Mouse (Mus musculus): ENCODE data around the gene Flad1. TPM values are rescaled to one million over a fixed set of nuclear protein-coding genes. Genes with fewer than 3 reads are reported as not detected.

Flad1 gene
- polyA plus RNA-seq, 1 experiment, result 10.9 TPM

DNA sequence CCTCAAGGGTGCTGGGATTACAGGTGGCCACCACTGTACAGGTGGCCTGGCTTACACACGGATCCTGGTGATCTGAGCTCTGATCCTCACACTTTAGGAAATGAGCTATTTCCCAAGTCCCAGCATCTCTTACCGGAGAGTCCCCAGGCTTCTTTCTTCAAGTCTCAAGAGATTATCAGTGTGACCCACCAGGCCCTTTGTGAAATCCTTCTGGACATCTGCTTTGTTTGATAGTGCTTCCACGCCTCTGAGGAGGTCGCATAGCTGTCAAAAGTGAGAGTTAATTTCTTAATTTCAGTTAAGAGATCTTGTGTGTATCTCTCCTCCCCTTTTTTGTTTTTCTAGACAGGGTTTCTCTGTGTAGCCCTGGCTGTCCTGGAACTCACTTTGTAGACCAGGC lies 14.2 kb upstream of the Flad1 start:
- 0 out of 2 replicates have a peak, but pooled peaks cover under 1% of the 10 kb centered on the region for H3K4me1 ChIP-seq (ENCODE audit: control insufficient read depth, insufficient read depth, low read length)
- H3K4me3 ChIP-seq (ENCODE audit: insufficient read depth, low read length), result no peak overlapping the region
- H3K27ac ChIP-seq (ENCODE audit: insufficient read depth, low read length), result no peak overlapping the region
- TF ChIP-seq POLR2A (IDR thresholded peaks at IDR 0.05; ENCODE audit: low read depth, low read length) (no peak), CTCF (IDR thresholded peaks at IDR 0.05; ENCODE audit: borderline replicate concordance, insufficient read depth, low read length) (no peak)

GRCm38 (mm10) chr3:89425141-89425525 lies 13.5 kb upstream of the Flad1 start:
- TF ChIP-seq POLR2A (IDR thresholded peaks at IDR 0.05; ENCODE audit: low read depth, low read length) (no peak), CTCF (IDR thresholded peaks at IDR 0.05; ENCODE audit: borderline replicate concordance, insufficient read depth, low read length) (no peak)
- H3K4me3 ChIP-seq (ENCODE audit: insufficient read depth, low read length), result no peak overlapping the region
- no peak overlapping the region for H3K27ac ChIP-seq (ENCODE audit: insufficient read depth, low read length)

DNA sequence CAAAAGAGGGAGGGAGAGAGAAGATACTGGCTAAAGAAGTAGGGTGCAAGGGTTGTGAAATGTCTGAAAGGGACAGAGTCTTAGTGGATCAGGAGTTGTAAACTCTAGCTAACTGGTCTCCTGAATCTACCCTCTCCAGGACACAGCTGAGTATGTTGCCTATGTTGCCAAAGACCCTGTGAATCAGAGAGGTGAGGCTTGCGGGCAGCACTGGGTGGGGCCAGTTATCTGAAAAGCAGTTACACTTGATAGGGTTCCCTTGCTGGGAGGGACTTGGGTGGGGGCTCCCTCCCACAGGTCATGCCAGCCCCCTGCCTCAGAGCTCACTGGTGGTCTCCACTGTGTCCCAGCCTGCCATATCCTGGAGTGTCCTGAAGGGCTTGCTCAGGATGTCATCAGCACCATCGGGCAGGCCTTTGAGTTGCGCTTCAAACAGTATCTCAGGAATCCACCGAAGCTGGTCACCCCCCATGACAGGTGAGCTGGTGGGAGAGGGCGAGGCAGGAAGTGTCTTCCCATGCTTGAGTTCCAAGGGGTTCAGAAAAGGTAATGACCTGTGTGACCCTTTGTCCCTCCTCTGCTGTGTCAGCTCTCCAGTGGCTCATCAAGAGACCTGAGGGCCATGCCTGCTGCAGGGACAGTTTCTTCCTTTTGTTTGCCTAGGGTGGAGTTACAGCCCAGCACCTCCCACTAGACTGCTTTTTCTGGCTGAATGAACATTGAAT lies 12.9 kb upstream of the Flad1 start:
- no peak overlapping the region for H3K4me3 ChIP-seq (ENCODE audit: insufficient read depth, low read length)
- 0 out of 2 replicates have a peak, but pooled peaks cover 4% of the 10 kb centered on the region for H3K4me1 ChIP-seq (ENCODE audit: control insufficient read depth, insufficient read depth, low read length)
- H3K27ac ChIP-seq (ENCODE audit: insufficient read depth, low read length), result no peak overlapping the region
- no peak for TF ChIP-seq POLR2A (IDR thresholded peaks at IDR 0.05; ENCODE audit: low read depth, low read length)
- no peak for TF ChIP-seq CTCF (IDR thresholded peaks at IDR 0.05; ENCODE audit: borderline replicate concordance, insufficient read depth, low read length)

More at GRCm38 (mm10) chr3:89425141-89425525, 13.5 kb upstream of the Flad1 start:
- 0 out of 2 replicates have a peak, but pooled peaks cover 4% of the 10 kb centered on the region for H3K4me1 ChIP-seq (ENCODE audit: control insufficient read depth, insufficient read depth, low read length)

DNA sequence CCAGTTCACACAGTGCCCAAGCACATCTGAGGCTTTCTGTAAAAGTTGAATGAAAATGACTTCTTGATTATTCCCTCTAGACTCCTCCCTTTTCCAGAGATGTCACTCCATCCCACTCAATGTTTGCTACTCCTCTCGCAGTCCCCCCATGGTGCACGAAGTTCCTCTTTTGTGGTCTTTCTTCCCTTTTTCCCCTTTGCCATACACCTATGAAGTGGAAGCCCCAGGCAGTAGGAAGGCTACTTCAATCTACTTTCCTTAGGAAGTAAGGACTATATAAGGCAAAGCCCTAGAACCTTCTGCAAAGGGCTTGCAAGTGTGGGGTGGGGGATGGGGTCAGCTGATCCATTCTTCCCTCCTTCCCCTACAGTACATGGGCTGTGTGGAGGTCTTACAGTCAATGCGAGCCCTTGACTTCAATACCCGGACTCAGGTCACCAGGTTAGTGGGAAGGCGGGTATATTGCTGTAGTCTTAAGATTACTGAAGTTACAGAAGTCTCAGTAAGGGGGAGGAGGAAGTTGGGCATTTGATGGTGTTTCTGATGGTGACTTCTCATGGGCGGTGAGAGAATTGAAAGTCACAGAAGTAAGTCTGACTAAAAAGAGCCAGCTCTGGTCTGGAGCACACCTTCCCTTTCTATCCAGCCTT lies 11.0 kb upstream of the Flad1 start:
- TF ChIP-seq POLR2A (IDR thresholded peaks at IDR 0.05; ENCODE audit: low read depth, low read length) (no peak; the same call in 1 of the 2 replicates), CTCF (IDR thresholded peaks at IDR 0.05; ENCODE audit: borderline replicate concordance, insufficient read depth, low read length) (no peak)
- H3K27ac ChIP-seq (ENCODE audit: insufficient read depth, low read length), result 0 out of 2 replicates have a peak overlapping the region, but pooled peaks have one; percentile 7
- 0 out of 2 replicates have a peak, but pooled peaks cover 4% of the 10 kb centered on the region for H3K4me1 ChIP-seq (ENCODE audit: control insufficient read depth, insufficient read depth, low read length)
- H3K4me3 ChIP-seq (ENCODE audit: insufficient read depth, low read length), result peak overlapping the region; percentile 66

DNA sequence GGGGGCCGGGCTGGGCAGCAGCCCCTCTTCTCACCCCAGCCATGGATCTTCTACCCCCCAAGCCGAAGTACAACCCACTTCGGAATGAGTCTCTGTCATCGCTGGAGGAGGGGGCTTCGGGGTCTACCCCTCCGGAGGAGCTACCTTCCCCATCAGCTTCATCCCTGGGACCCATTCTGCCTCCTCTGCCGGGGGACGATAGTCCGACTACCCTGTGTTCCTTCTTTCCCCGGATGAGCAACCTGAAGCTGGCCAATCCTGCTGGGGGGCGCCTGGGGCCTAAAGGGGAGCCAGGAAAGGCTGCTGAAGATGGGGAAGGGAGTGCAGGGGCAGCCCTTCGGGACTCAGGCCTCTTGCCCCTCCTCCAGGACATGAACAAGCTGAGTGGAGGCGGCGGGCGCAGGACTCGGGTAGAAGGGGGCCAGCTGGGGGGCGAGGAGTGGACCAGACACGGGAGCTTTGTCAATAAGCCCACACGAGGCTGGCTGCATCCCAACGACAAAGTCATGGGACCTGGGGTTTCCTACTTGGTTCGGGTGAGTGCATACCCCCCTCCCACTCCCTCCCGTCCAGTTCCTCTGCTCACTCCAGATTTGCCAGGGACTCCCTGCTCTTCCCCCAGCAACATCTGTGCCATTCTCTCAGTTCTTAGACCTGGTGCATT lies 10.3 kb upstream of the Flad1 start:
- H3K4me3 ChIP-seq (ENCODE audit: insufficient read depth, low read length), result peak overlapping the region; percentile 66

DNA sequence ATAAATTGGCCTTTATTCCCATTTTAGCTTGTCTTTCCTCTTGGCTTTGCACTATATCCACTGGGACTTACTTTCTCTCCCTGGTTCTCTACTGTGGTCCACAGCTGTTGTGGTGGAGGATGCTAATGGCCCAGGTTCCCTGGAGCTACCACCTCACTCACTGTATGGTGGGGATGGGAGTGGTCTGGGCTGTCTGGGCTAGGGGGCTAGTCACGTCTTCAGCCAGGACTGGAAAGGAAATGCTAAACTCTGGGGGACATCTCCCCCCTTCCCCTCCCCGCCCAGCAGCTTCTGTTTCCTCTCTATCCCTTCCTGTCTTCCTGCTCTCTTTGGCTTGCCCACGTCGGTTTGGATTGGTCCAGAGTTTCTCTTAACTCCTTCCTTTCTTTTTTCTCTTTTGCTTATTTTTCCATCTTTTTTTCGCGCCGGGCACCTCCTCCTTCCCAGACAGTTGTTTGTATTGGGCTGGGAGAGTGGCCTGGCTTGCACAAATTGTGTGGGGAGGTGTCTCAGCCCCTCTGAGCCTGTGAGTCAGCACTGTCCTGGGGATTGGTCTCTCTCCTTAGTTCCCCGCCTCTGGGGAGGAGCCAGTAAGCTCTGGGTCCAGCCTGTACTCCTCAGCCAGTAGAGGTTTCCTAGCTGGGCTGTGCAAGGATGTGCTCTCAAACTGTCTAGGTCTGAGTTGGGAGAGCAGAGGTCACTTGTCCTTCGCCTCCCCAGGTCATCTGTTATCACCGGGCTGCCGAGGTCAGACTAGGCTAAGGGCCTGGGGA lies 9.5 kb upstream of the Flad1 start:
- no peak for TF ChIP-seq CTCF (IDR thresholded peaks at IDR 0.05; ENCODE audit: borderline replicate concordance, insufficient read depth, low read length)
- TF ChIP-seq POLR2A (IDR thresholded peaks at IDR 0.05; ENCODE audit: low read depth, low read length), result peak; percentile 100
- Histone ChIP-seq H3K4me1 (ENCODE audit: control insufficient read depth, insufficient read depth, low read length) (0 out of 2 replicates have a peak, but pooled peaks cover 4% of the 10 kb centered on the region), H3K4me3 (ENCODE audit: insufficient read depth, low read length) (peak overlapping the region; percentile 66), H3K27ac (ENCODE audit: insufficient read depth, low read length) (peak overlapping the region; percentile 99)

More for the DNA sequence above, 10.3 kb upstream of the Flad1 start:
- peak overlapping the region; percentile 27 for H3K27ac ChIP-seq (ENCODE audit: insufficient read depth, low read length)
- 0 out of 2 replicates have a peak, but pooled peaks cover 4% of the 10 kb centered on the region for H3K4me1 ChIP-seq (ENCODE audit: control insufficient read depth, insufficient read depth, low read length)
- TF ChIP-seq POLR2A (IDR thresholded peaks at IDR 0.05; ENCODE audit: low read depth, low read length) (peak; percentile 47), CTCF (IDR thresholded peaks at IDR 0.05; ENCODE audit: borderline replicate concordance, insufficient read depth, low read length) (no peak)

- TF ChIP-seq CTCF (IDR thresholded peaks at IDR 0.05; ENCODE audit: borderline replicate concordance, insufficient read depth, low read length), result no peak
- TF ChIP-seq POLR2A (IDR thresholded peaks at IDR 0.05; ENCODE audit: low read depth, low read length), result no peak
- Histone ChIP-seq H3K4me3 (ENCODE audit: insufficient read depth, low read length) (peak overlapping the region; percentile 71), H3K27ac (ENCODE audit: insufficient read depth, low read length) (peak overlapping the region; percentile 99), H3K4me1 (ENCODE audit: control insufficient read depth, insufficient read depth, low read length) (0 out of 2 replicates have a peak, but pooled peaks cover 4% of the 10 kb centered on the region)
Measured at GRCm38 (mm10) chr3:89420421-89420820, 8.8 kb upstream of the Flad1 start.

DNA sequence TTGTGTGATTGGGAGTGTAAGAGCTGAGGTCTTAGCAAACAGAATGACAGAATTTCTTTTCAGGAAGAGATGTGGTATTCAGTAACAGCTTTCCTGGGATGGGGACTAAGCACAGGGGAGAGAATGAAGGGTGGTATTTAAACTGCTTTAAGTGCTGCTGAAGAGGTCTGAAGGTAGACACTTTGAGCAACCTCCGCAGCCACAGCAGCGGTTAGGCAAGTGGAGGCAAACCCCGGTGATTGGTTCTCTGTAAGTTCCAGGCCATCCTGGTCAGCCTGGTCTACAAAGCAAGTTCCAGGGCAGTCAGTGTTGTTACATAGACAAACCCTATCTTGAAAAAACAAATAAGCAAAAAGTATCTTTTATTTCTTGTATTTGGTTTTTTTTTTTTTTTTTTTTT lies 8.3 kb upstream of the Flad1 start:
- peak overlapping the region; percentile 99 for H3K27ac ChIP-seq (ENCODE audit: insufficient read depth, low read length)
- H3K4me3 ChIP-seq (ENCODE audit: insufficient read depth, low read length), result peak overlapping the region; percentile 71
- no peak for TF ChIP-seq CTCF (IDR thresholded peaks at IDR 0.05; ENCODE audit: borderline replicate concordance, insufficient read depth, low read length)
- peak; percentile 39; the same call in 1 of the 2 replicates for TF ChIP-seq POLR2A (IDR thresholded peaks at IDR 0.05; ENCODE audit: low read depth, low read length)
- H3K4me1 ChIP-seq (ENCODE audit: control insufficient read depth, insufficient read depth, low read length), result 0 out of 2 replicates have a peak, but pooled peaks cover 4% of the 10 kb centered on the region

DNA sequence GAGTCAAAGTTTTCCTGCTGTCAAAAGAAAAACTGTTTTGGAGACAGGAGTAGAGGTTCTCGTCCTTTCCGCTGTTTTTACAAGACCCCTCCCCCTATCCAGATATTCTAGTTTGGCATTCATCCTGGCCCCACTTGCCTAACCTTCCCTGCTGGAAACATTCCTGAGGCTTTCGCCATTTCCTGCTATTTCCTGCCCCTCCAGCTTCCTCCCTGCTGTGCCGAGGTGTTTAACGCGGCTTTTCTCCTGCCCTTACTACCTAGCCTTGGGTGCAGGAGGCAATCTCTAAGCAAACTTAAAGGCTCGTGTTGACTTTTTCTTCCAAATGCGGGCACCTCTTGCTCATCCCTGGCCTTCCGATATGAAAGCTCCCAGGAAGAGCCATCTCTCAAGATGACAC lies 7.9 kb upstream of the Flad1 start:
- H3K4me1 ChIP-seq (ENCODE audit: control insufficient read depth, insufficient read depth, low read length), result 0 out of 2 replicates have a peak, but pooled peaks cover 4% of the 10 kb centered on the region
- TF ChIP-seq POLR2A (IDR thresholded peaks at IDR 0.05; ENCODE audit: low read depth, low read length) (no peak; the same call in none of the 2 replicates), CTCF (IDR thresholded peaks at IDR 0.05; ENCODE audit: borderline replicate concordance, insufficient read depth, low read length) (no peak)

More for the DNA sequence above, 7.9 kb upstream of the Flad1 start:
- H3K27ac ChIP-seq (ENCODE audit: insufficient read depth, low read length), result peak overlapping the region; percentile 99
- peak overlapping the region; percentile 71 for H3K4me3 ChIP-seq (ENCODE audit: insufficient read depth, low read length)

All from embryonic fibroblast, embryonic 13.5 days (primary cell).